Mouse (Mus musculus) effector memory CD4-positive, alpha-beta T cell, adult 7 months (primary cell): ENCODE measurements around the gene I830077J02Rik. TPM values are rescaled to one million over a fixed set of nuclear protein-coding genes. Genes with fewer than 3 reads are reported as not detected.

ENCODE experiments used
- polyA plus RNA-seq: library from polyadenylated mRNA; unstranded; fragments of 100-300 nt; shearing (Covaris generic); gene quantifications from one replicate; pipeline ENCODE4 v1.2.1, GENCODE M21; 2017

The I830077J02Rik gene
- polyA plus RNA-seq: 1.2 TPM

DNA sequence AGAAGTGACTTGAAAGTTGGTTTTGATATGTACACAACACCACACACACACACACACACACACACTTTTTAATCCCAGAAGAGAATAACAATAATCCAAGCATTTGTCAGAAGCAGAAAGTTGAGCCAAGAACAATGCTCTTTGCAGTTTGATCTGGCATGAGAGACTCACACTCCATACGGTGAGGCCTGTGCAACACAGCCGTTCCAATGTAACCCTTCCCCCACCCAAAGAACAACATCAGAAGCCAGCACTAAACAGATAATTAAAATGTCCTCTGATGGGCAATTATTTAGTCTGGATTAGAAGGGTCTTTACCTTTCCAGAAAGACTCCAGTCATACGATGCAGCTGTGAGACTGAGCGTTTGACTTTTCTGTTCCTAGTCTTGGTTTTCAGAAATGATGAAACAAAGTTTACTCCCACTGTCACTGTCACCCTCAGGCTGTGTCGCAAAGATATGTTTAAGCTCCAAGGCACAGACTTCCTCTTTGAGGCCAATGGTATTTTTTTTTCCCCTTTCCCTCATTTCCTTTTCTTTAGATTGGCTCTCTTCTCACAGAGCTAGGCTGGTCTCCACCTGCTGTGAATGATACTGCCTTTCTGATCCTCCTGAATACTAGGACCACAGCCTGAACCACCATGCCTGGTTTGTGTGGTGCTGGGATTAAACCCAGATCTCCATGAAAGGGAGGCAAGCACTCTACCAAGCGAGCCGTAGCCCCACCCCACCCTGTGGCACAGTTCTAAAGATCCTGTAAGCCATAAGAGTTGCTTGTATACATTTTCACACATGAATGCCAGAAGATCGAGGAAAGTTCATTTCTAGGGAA is at the start of gene I830077J02Rik:
Gene I830077J02Rik, minus strand, starts transcription at position 425 of the 832 bp plus-strand sequence.

DNA sequence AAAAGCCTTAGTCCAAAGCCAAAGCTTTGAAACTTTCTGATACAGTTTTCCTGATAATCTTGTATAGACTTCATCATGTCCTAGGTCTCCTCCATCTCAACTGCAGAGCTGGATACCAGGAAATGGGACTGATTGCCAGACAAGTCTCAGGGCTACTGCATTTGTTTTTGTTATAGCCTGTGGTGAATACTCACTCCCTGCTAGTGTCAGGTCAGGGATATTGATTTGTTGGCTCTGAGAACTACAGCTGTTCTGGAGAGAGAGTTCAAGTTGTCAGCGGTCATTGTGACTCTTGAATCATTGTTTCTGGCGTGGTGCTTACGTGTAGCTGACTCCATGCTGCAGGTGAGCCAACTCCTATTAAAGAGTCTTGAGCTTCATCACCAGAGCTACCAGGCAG is 40.9 kb upstream of the I830077J02Rik start, which contains the start of gene Ovgp1:
Gene Ovgp1, plus strand, starts transcription at position 301 of the 400 bp plus-strand sequence.

DNA sequence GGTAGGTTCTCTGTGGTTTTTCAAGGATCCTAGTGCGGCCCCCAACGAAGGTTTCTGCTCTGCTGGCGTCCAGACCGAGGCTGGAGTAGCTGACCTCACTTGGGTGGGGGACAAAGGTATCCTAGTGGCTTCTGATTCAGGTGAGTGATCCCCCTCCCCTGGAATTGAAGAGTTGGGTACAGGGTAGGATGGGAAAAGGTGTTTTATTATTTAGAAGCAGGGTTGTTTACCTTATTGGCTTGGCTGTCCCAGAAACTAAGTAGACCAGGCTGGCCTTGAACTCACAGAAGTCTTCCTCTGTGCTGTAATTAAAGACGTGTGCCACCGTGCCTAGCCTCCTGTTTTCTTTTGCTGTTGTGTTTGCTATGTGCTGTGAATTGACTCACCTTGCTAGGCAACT is 27.5 kb upstream of the I830077J02Rik start, which contains the start of gene Atp5f1:
Gene Atp5f1, minus strand, starts transcription at position 101 of the 400 bp plus-strand sequence.

DNA sequence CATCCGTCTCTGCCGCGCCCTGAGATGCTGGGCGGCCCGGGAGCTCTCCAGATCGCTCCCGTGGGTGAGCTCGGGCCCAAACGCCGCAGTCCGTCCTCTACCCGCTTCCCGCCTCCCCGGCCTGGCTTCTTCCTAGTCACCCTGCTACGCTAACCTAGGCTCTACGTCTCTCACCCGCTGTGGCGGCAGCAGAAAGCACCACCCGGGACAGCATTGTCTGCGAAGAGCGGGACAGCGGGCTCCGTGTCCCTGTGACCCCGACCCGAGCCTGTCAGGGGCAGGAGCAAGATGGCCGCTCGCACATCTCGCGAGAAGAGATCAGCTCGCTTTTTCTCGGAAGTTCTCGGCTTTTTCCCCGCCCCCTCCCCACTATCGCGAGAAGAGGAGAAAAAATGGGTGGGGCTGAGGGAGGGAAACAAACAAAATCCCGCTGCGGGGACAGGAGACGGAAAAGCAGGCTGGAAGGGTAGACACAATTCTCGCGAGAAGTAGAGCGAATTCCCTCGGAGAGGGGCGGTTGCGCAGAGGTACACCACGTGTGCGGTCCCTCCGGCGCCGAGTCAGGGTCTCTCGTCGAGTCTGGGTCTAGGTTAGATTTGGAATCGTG is 26.6 kb upstream of the I830077J02Rik start, which contains the start of gene Wdr77:
Gene Wdr77, plus strand, starts transcription at position 396 of the 607 bp plus-strand sequence.

Other genes with a start within 250 kb of the I830077J02Rik start
- gene Ddx20, start 245.1 kb downstream of the I830077J02Rik start, polyA plus RNA-seq: 20.1 TPM
- 0.35 TPM for gene Inka2, start 228.1 kb downstream of the I830077J02Rik start, polyA plus RNA-seq
- 193 TPM for gene Rap1a, start 131.3 kb downstream of the I830077J02Rik start, polyA plus RNA-seq
- not detected for gene Adora3, start 61.8 kb downstream of the I830077J02Rik start, polyA plus RNA-seq
- gene Tmigd3, start 61.8 kb downstream of the I830077J02Rik start, polyA plus RNA-seq: not detected
- 35.0 TPM for gene Wdr77, start 26.7 kb upstream of the I830077J02Rik start, polyA plus RNA-seq
- 265 TPM for gene Atp5f1, start 27.4 kb upstream of the I830077J02Rik start, polyA plus RNA-seq
- gene Ovgp1, start 41.0 kb upstream of the I830077J02Rik start, polyA plus RNA-seq: 6.4 TPM
- 1.5 TPM for gene Pifo, start 82.0 kb upstream of the I830077J02Rik start, polyA plus RNA-seq
- gene Chil5, start 100.2 kb upstream of the I830077J02Rik start, polyA plus RNA-seq: 5.3 TPM
- gene Chia1, start 180.6 kb upstream of the I830077J02Rik start, polyA plus RNA-seq: not detected
- gene Chil3, start 234.9 kb upstream of the I830077J02Rik start, polyA plus RNA-seq: not detected